In the genomic region with DNA sequence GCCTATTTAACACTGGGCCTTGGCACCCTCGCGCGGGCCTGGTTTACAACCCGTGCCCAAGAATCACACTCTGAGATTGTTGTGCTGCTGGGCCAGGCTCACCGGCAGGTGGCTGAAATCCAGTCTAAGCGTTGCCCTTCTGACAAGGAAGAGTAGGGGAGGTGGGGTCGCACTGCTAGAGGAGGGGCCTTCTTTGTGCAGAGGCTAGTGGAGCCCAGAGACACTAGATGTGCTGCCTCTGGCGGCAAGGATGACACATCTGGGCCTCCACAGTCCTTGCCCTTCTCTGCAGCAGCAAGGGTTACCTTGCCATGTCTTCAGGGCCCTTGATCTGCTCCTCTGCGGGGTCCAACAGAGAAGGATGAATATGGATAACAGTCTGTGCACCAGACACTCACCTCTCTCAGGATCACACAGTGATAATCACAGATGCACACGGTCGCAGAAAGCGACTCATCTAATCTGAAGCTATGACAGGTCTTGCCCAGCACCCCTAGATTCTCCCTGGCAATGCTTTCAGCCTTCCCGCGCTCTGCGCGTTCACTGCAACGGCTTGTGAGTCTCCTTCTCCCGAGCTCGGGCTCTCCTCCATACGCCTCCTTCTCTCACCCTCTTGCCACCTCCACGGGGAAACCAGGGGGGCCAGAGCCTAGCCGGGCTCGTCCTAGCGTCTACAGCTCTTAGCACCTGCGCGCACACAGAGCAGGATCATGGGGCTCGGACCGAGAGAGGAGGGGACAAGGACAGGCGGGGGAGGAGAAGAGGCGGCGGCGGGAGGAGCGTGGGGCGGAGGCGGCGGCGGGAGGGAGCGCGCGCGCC, we compare ENCODE assay signal across 8 mouse cellular contexts. TPM values are rescaled to one million over a fixed set of nuclear protein-coding genes. Genes with fewer than 3 reads are reported as not detected.
A peak's percentile ranks its signal among the peaks of the same experiment; 100 is the strongest.
DNase-seq lines count a peak whose midpoint lies in the region; ATAC-seq and TF ChIP-seq lines count a peak whose summit lies in the region.

No protein-coding gene starts in this region.

- H3K4me3 ChIP-seq in ES-E14 (ENCODE audit: insufficient read depth in 1 of 2, low read depth in 1 of 2, low read length in 2 of 2, poor library complexity in 1 of 2, severe bottlenecking in 1 of 2), result peak overlapping the region; percentile 79 to 84
- H3K4me3 ChIP-seq in forebrain, embryonic 15.5 days, result peak overlapping the region; percentile 92
- H3K4me3 ChIP-seq in hindbrain, embryonic 11.5 days (ENCODE audit: low read depth, low read length), result peak overlapping the region; percentile 83

- peak overlapping the region; percentile 93 for H3K4me2 ChIP-seq in forebrain, embryonic 15.5 days (replicated peaks)
- H3K4me2 ChIP-seq in hindbrain, embryonic 11.5 days (replicated peaks; ENCODE audit: low read depth, low read length), result peak overlapping the region; percentile 91

- DNase-seq in ES-E14 (ENCODE audit: low read depth, low spot score), result peak; percentile 55
- peak; percentile 83 for DNase-seq in cerebellum, adult 11 months
- DNase-seq in hindbrain, embryonic 11.5 days (ENCODE audit: low spot score), result peak; percentile 90
- DNase-seq in layer of hippocampus, postnatal 36 days, result peak; percentile 77 to 79
- DNase-seq in lung, postnatal 14 days, result peak; percentile 72
- DNase-seq in retina, adult 2 months (ENCODE audit: low read depth, low spot score), result peak; percentile 74
- peak; percentile 72 for DNase-seq in thymus, postnatal 4 days

- in situ Hi-C loops in ES-E14 (cut with MboI; ENCODE audit: low sequenced_read_pairs in 2 of 2, unreplicated experiment in 2 of 2), result no loop called here

- H3K27ac ChIP-seq in ES-E14 (ENCODE audit: insufficient read depth, low read depth, low read length, poor library complexity, severe bottlenecking), result no peak overlapping the region
- H3K27ac ChIP-seq in forebrain, embryonic 15.5 days (replicated peaks), result peak overlapping the region; percentile 100
- H3K27ac ChIP-seq in hindbrain, embryonic 11.5 days (ENCODE audit: low read depth, low read length), result peak overlapping the region; percentile 94

- H3K9ac ChIP-seq in ES-E14 (ENCODE audit: insufficient read depth, low read depth, low read length, poor library complexity, severe bottlenecking), result peak overlapping the region; percentile 44
- H3K9ac ChIP-seq in forebrain, embryonic 15.5 days (replicated peaks), result peak overlapping the region; percentile 96
- H3K9ac ChIP-seq in hindbrain, embryonic 11.5 days (ENCODE audit: low read depth, low read length), result peak overlapping the region; percentile 91

- 1% methylated on average over 28 of the region's 41 CpGs for WGBS in forebrain, embryonic 15.5 days
- under 1% methylated on average over 27 of the region's 41 CpGs for WGBS in hindbrain, embryonic 11.5 days

- ATAC-seq in forebrain, embryonic 15.5 days (replicated peaks), result peak; percentile 81
- ATAC-seq in hindbrain, embryonic 11.5 days (ENCODE audit: low FRiP score), result peak; percentile 73

- H3K36me3 ChIP-seq in ES-E14 (ENCODE audit: control insufficient read depth, insufficient read depth, low read length, poor library complexity, severe bottlenecking), result no peaks in the 10 kb centered on the region
- H3K36me3 ChIP-seq in forebrain, embryonic 15.5 days, result peaks cover 14% of the 10 kb centered on the region
- no peaks in the 10 kb centered on the region for H3K36me3 ChIP-seq in hindbrain, embryonic 11.5 days (ENCODE audit: control insufficient read depth, insufficient read depth, low read length)

- H3K27me3 ChIP-seq in forebrain, embryonic 15.5 days, result no peaks in the 10 kb centered on the region
- H3K27me3 ChIP-seq in hindbrain, embryonic 11.5 days (ENCODE audit: control insufficient read depth, insufficient read depth, low read length), result no peaks in the 10 kb centered on the region

- peaks cover 0 to 11% of the 10 kb centered on the region in 2 experiments; a peak in 1 of 4 replicates for H3K4me1 ChIP-seq in ES-E14 (ENCODE audit: control insufficient read depth in 2 of 2, insufficient read depth in 2 of 2, low read length in 2 of 2, poor library complexity in 1 of 2)
- peaks cover 41% of the 10 kb centered on the region for H3K4me1 ChIP-seq in forebrain, embryonic 15.5 days
- H3K4me1 ChIP-seq in hindbrain, embryonic 11.5 days (replicated peaks; ENCODE audit: control insufficient read depth, insufficient read depth, low read length), result peaks cover 5% of the 10 kb centered on the region; the same call in 1 of the 2 replicates

- H3K9me3 ChIP-seq in ES-E14 (ENCODE audit: control insufficient read depth, insufficient read depth, low read depth, low read length), result no peaks in the 10 kb centered on the region
- H3K9me3 ChIP-seq in forebrain, embryonic 15.5 days, result no peaks in the 10 kb centered on the region
- no peaks in the 10 kb centered on the region for H3K9me3 ChIP-seq in hindbrain, embryonic 11.5 days (ENCODE audit: control insufficient read depth, low read length)

TF ChIP-seq in ES-E14, 5 proteins besides CTCF, POLR2A, EP300 and RAD21:
- TF ChIP-seq MAFK (IDR thresholded peaks at IDR 0.05; ENCODE audit: insufficient read depth, low read depth, low read length) (no peak), CHD2 (IDR thresholded peaks at IDR 0.05; ENCODE audit: low read depth, low read length) (no peak), HCFC1 (IDR thresholded peaks at IDR 0.05; ENCODE audit: borderline replicate concordance, insufficient read depth, low read length) (no peak), ZC3H11A (IDR thresholded peaks at IDR 0.05; ENCODE audit: borderline replicate concordance, low read depth, low read length) (no peak), ZNF384 (IDR thresholded peaks at IDR 0.05; ENCODE audit: low read depth, low read length) (no peak)

RNA-seq across cellular contexts. Expression of gene Lrp8, which starts 0.5 kb away (rescaled TPM):
- total RNA-seq in ES-E14 (2012; rRNA removed), result 8.3 and 13.5 TPM in 2 replicates
- polyA plus RNA-seq in forebrain, embryonic 15.5 days (2015; fragmentation: Nextera tagmentation; extraction: Ambion mirVana), result 86.3 and 93.7 TPM in 2 replicates
- 22.6 and 24.9 TPM in 2 replicates for polyA plus RNA-seq in hindbrain, embryonic 11.5 days (2014; fragmentation: Nextera tagmentation; extraction: Ambion mirVana)
- 10 to 100 TPM; 91.7 to 95.3 TPM for total RNA-seq in layer of hippocampus, postnatal 36 days (2021)

Comparison
In these comparisons a context has a peak if more than half of its experiments do, and no peak if none do; other contexts are left out.
1. H3K9ac ChIP-seq: peak in every context shown above with its lines; median percentile 96 in forebrain, embryonic 15.5 days; 91 in hindbrain, embryonic 11.5 days; 44 in ES-E14.